Mouse (Mus musculus) limb, embryonic 15.5 days (tissue): ENCODE data around the gene Tm6sf1. TPM values are rescaled to one million over a fixed set of nuclear protein-coding genes. Genes with fewer than 3 reads are reported as not detected.

ENCODE experiments used
- ATAC-seq: fragments of 200-750 bp; cut with Nextera tagmentation; 2 replicates; pipeline ENCODE4 v1.8.0; 2017; ENCODE audit warnings: low read depth, moderate TSS enrichment; ENCODE audit not compliant: insufficient number of reproducible peaks, low FRiP score, low TSS enrichment
- H3K27ac ChIP-seq: fragments of 300-500 bp; sonication (generic); 2 replicates; pipeline ENCODE4 v1.5.1; 2015; ENCODE audit warnings: moderate library complexity, mild to moderate bottlenecking, inconsistent platforms
- H3K27me3 ChIP-seq: fragments of 300-500 bp; sonication (generic); 2 replicates; pipeline ENCODE4 v1.6.1; 2015; ENCODE audit warnings: inconsistent platforms
- H3K36me3 ChIP-seq: fragments of 300-500 bp; sonication (generic); 2 replicates; pipeline ENCODE4 v1.6.1; 2015; ENCODE audit warnings: inconsistent platforms
- H3K4me1 ChIP-seq: fragments of 300-500 bp; sonication (generic); 2 replicates; pipeline ENCODE4 v1.6.1; 2015; ENCODE audit warnings: inconsistent platforms
- H3K4me2 ChIP-seq: fragments of 300-500 bp; sonication (generic); 2 replicates; pipeline ENCODE4 v1.6.1; 2015; ENCODE audit warnings: mild to moderate bottlenecking, inconsistent platforms
- H3K4me3 ChIP-seq: fragments of 300-500 bp; sonication (generic); 2 replicates; pipeline ENCODE4 v1.5.1; 2015; ENCODE audit warnings: mild to moderate bottlenecking, inconsistent platforms
- H3K9ac ChIP-seq: fragments of 300-500 bp; sonication (generic); 2 replicates; pipeline ENCODE4 v1.6.1; 2015; ENCODE audit warnings: inconsistent platforms
- H3K9me3 ChIP-seq: fragments of 300-500 bp; sonication (generic); 2 replicates; pipeline ENCODE4 v1.6.1; 2016; ENCODE audit warnings: inconsistent platforms
- WGBS: fragments of 180-500 bp; shearing (Covaris S2); methylation state at CpG from one replicate; pipeline ENCODE4 v1.1.7; 2015; 5-methylcytosine and 5-hydroxymethylcytosine counted together
- polyA plus RNA-seq: library from polyadenylated mRNA; unstranded; fragments of >200 nt; fragmentation: Nextera tagmentation; extraction: Ambion mirVana; gene quantifications from 2 replicates; pipeline ENCODE4 v1.2.1, GENCODE M21; 2015

Tm6sf1 gene
- polyA plus RNA-seq, 1 experiment from 2014 or later = 16.6 TPM

DNA sequence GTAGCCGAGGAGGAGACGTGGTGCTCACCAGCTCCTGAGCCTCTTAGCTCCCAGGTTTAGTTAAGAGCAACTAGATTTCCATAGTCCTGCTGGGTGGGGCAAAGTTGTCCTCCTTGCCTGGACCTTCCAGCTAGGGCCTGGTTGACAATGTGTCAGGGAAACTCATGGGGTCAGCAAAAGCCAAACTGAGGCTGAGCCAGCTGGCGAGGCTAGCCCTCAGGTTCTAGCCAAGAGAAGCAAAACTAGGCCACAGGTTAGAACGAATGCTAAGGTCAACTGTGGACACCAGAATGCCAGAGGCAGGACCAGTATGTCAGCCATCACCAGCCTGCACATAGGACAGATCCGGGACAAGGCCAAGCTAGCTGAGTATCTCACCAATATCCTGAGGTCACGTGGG, 17.4 kb upstream of the Tm6sf1 start:
- Histone ChIP-seq H3K4me3 (no peak overlapping the region), H3K27ac (no peak overlapping the region), H3K4me1 (no peaks in the 10 kb centered on the region), H3K9me3 (no peaks in the 10 kb centered on the region), H3K9ac (no peak overlapping the region), H3K27me3 (no peaks in the 10 kb centered on the region), H3K4me2 (no peak overlapping the region), H3K36me3 (no peaks in the 10 kb centered on the region)
- 81% methylated on average over 6 of the region's 6 CpGs for WGBS
- no peak for ATAC-seq

DNA sequence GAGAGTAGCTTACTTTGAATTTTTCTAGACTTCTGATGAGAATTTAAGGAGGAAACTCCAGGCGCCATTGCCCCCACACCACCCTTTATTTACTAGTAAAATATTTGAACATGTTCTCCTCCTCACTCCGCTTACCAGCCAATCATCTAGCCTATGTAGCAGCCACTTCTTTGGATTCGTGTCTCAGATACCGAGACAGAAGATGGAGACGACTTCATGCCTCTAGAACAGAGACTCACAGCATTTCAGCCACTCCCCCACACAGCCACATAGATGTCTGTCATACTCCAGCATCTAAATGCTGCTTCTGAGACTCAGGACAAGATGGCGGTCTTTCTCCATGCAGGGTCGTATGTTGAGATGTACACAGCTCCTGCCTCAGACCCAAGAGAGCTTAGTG, 16.7 kb upstream of the Tm6sf1 start:
- Histone ChIP-seq H3K27me3 (no peaks in the 10 kb centered on the region), H3K36me3 (no peaks in the 10 kb centered on the region), H3K4me1 (no peaks in the 10 kb centered on the region; the same call in 1 of the 2 replicates), H3K4me2 (no peak overlapping the region), H3K9me3 (no peaks in the 10 kb centered on the region), H3K4me3 (no peak overlapping the region), H3K27ac (no peak overlapping the region), H3K9ac (no peak overlapping the region)
- 88% methylated on average over 7 of the region's 7 CpGs for WGBS
- ATAC-seq = no peak

DNA sequence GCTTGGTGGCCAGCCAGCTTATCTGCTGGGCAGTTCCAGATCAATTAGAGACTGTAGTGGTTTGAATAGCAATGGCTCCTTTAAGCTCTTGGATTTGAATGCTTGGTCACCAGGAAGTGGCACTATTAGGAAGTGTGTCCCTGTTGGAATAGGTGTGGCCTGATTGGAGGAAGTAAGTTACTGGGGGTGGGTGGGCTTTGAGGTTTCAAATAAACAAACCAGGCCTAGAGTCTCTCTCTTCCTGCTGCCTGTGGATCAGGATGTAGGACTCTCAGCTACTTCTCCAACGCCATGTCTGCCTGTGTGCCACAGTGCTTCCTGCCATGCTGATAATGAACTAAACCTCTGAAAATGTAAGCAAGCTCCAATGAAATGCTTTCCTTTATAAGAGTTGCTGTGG, 15.8 kb upstream of the Tm6sf1 start:
- no peak overlapping the region for H3K4me2 ChIP-seq

DNA sequence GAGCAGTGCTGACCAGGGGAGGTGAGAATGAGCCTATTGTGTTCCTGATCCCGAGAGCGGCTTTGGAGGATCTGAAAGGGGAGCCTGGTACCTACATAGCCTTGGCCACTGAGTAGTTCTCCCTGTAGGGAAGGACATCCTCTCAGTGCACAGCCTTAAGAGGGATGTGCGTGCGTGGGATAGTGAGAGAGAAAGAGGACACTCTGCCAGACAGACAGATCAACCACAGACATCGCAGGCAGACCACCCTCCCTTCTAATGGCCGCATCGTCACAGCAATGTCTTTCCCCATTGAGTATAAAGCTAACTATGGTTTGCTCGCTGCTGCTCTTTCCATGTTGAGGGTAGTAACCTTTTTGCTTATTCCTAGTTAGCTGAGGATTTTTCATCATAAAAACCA, 14.9 kb upstream of the Tm6sf1 start:
- no peak for ATAC-seq

More for the DNA sequence above, 15.8 kb upstream of the Tm6sf1 start:
- Histone ChIP-seq H3K9me3 (no peaks in the 10 kb centered on the region), H3K4me1 (no peaks in the 10 kb centered on the region; the same call in 1 of the 2 replicates), H3K27me3 (no peaks in the 10 kb centered on the region), H3K36me3 (no peaks in the 10 kb centered on the region), H3K4me3 (no peak overlapping the region), H3K27ac (no peak overlapping the region), H3K9ac (no peak overlapping the region)
- no peak for ATAC-seq
- 76% methylated on average over 1 of the region's 1 CpGs for WGBS

DNA sequence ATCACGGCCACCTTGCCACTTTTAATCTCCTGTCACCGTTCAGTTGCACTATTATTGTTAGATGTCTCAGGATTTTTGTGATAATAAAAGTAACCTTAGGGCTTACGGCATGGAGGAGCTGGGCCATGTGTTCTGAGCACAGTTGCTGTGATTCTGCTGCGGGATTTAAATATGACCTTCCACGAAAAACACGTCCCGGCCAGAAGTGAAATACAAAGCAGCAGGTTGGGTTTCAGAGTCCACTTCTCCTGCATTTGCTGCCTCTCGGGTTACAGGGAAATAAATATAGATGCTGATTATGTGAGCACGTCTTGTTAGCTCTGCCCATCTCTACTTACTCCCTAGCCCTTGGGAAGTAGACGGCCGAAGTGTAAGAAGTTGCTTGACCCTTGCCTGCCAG, 14.0 kb upstream of the Tm6sf1 start:
- no peaks in the 10 kb centered on the region for H3K9me3 ChIP-seq
- 58% methylated on average over 11 of the region's 11 CpGs for WGBS
- no peaks in the 10 kb centered on the region; the same call in 1 of the 2 replicates for H3K4me1 ChIP-seq
- no peak overlapping the region for H3K9ac ChIP-seq
- ATAC-seq = no peak
- H3K27ac ChIP-seq = no peak overlapping the region
- H3K36me3 ChIP-seq = no peaks in the 10 kb centered on the region
- no peak overlapping the region for H3K4me3 ChIP-seq
- no peaks in the 10 kb centered on the region for H3K27me3 ChIP-seq
- H3K4me2 ChIP-seq = no peak overlapping the region

More for the DNA sequence above, 14.9 kb upstream of the Tm6sf1 start:
- Histone ChIP-seq H3K27ac (no peak overlapping the region), H3K9me3 (no peaks in the 10 kb centered on the region), H3K4me3 (no peak overlapping the region), H3K27me3 (no peaks in the 10 kb centered on the region), H3K36me3 (no peaks in the 10 kb centered on the region), H3K9ac (no peak overlapping the region), H3K4me1 (no peaks in the 10 kb centered on the region; the same call in 1 of the 2 replicates), H3K4me2 (no peak overlapping the region)
- 80% methylated on average over 8 of the region's 8 CpGs for WGBS

DNA sequence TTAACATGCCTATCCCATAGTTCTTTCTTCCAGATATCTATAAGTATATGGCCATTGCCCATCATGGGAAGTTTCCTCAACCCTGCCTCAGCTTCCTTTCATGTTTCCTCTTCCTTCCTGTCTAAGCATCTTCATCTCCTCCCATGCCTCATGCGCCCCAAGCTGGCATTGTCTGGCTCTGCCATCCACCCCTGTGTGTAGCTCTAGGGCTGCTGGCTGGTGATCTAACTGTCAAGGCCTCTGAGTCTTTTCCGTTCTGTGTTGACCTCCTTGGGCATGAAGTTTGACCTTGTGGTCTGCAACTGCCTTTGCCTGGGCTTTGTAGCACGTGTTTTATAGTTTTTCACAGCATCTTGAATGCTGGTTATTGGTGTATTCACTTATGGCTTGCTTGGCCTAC, 13.5 kb upstream of the Tm6sf1 start:
- Histone ChIP-seq H3K4me2 (no peak overlapping the region), H3K36me3 (no peaks in the 10 kb centered on the region), H3K27me3 (no peaks in the 10 kb centered on the region), H3K27ac (no peak overlapping the region), H3K4me3 (no peak overlapping the region), H3K4me1 (no peaks in the 10 kb centered on the region; the same call in 1 of the 2 replicates), H3K9ac (no peak overlapping the region), H3K9me3 (no peaks in the 10 kb centered on the region)
- 66% methylated on average over 3 of the region's 3 CpGs for WGBS
- no peak for ATAC-seq

DNA sequence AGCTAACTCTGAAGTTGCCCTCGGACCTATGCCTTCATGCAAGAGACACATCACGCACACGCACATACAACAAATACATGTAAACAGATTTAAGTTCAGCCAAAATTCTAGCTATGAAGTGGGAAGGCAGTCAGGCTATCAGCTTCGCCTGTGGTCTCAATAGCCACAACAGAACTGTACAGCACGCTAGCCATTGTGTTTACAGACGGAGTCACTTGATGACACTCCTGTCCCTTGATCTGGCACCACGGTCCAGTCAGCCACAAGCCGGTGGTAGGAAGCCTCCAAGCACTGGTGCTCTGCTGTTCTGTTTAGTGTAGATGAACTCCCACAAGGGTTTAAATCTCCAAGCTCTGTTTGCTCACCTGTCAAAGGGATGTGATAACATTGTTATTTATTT, 12.8 kb upstream of the Tm6sf1 start:
- no peak overlapping the region for H3K4me3 ChIP-seq
- 78% methylated on average over 8 of the region's 8 CpGs for WGBS
- no peak overlapping the region for H3K9ac ChIP-seq
- no peaks in the 10 kb centered on the region for H3K27me3 ChIP-seq
- no peak overlapping the region for H3K27ac ChIP-seq
- ATAC-seq = no peak
- H3K4me1 ChIP-seq = no peaks in the 10 kb centered on the region; the same call in 1 of the 2 replicates
- no peaks in the 10 kb centered on the region for H3K36me3 ChIP-seq
- H3K9me3 ChIP-seq = no peaks in the 10 kb centered on the region
- no peak overlapping the region for H3K4me2 ChIP-seq

DNA sequence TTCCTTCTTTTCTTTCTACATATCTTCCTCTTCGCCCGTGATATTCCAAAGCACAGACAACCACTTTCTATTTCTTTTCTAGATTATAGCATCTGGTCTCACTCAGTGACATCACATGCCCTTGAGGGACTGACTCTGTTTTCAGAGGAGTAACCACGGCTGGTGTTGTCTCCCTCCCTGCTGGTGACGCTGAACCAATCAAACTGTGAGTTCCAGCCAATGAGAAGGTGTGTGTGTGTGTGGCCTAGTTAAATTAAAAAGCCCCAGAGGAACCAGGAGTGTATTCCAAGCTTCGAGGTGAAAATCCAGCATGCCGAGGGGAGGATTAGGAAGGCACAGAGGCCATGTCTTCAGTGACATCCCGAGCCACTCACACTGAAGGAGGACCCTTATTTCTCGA, 11.8 kb upstream of the Tm6sf1 start:
- Histone ChIP-seq H3K36me3 (no peaks in the 10 kb centered on the region), H3K27ac (no peak overlapping the region), H3K4me3 (no peak overlapping the region), H3K9me3 (no peaks in the 10 kb centered on the region), H3K4me1 (no peaks in the 10 kb centered on the region; the same call in 1 of the 2 replicates), H3K27me3 (no peaks in the 10 kb centered on the region), H3K9ac (no peak overlapping the region), H3K4me2 (no peak overlapping the region)
- no peak for ATAC-seq
- WGBS = 30% methylated on average over 8 of the region's 8 CpGs

DNA sequence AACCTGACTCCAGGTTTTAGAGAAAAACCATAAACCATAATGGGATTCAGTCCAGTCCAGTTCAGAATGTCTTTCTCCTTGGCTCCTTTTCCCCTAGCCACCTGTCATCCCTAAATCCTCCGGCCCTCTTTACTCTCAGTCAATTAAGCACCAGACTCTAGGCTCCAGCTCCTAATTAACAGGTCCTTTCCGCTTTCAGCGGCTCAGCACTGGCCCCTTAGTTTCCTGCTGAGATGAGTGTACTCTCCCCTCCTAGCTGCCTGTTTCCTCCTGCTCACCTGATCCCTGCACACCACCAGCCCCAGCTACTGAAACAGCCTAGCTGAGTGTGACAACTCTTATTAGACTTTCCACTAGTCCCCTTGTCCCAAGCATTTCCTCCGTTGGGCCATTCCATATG, 11.0 kb upstream of the Tm6sf1 start:
- Histone ChIP-seq H3K4me1 (no peaks in the 10 kb centered on the region; the same call in 1 of the 2 replicates), H3K27ac (no peak overlapping the region), H3K27me3 (no peaks in the 10 kb centered on the region), H3K4me3 (no peak overlapping the region), H3K36me3 (no peaks in the 10 kb centered on the region), H3K9ac (no peak overlapping the region), H3K9me3 (no peaks in the 10 kb centered on the region), H3K4me2 (no peak overlapping the region)
- ATAC-seq = no peak
- WGBS = 17% methylated on average over 4 of the region's 4 CpGs

DNA sequence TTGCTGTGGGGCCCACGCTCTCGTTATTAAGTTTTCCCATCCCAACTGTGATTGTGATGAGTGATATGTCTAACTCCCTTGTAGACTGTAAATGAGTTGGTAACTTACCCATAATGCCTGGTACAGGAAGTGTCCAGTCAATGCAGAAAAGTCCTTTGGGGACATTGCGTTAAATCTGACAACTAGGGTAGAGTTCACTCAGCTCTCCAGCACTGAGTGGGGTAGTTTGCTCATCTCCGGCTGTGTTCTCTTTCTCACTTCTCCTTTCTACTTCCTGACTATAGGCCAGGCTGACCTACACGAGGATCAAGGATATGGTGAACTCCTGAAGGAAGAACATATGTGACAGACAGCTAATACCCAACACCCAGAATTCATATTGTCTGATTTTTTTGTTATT, 9.6 kb upstream of the Tm6sf1 start:
- Histone ChIP-seq H3K27me3 (no peaks in the 10 kb centered on the region), H3K36me3 (no peaks in the 10 kb centered on the region), H3K4me2 (no peak overlapping the region), H3K4me3 (no peak overlapping the region), H3K9ac (no peak overlapping the region), H3K4me1 (no peaks in the 10 kb centered on the region; the same call in 1 of the 2 replicates), H3K27ac (no peak overlapping the region), H3K9me3 (no peaks in the 10 kb centered on the region)
- no peak for ATAC-seq
- WGBS = 82% methylated on average over 5 of the region's 5 CpGs

DNA sequence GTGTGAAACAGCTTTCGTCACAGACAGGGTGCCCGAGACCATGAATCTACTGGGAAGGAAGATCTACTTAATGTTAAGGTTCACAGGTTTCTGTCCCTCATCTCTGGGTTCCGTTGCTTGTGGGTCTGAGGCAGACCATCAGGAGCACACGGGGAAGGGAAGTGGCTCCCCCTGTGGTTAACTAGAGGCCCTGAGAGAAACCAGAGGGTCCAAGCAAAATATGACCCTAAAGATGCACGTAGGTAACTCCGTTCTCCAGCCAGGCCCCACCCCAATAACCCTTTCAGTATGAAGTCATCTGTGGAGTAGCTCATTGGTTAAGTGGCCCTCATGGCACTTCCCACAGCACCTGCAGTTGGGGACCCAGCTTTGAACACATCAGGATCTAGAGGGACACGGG, 9.2 kb upstream of the Tm6sf1 start:
- H3K4me2 ChIP-seq = no peak overlapping the region
- no peaks in the 10 kb centered on the region for H3K9me3 ChIP-seq
- H3K27me3 ChIP-seq = no peaks in the 10 kb centered on the region
- 92% methylated on average over 7 of the region's 7 CpGs for WGBS
- H3K36me3 ChIP-seq = no peaks in the 10 kb centered on the region
- no peaks in the 10 kb centered on the region; the same call in 1 of the 2 replicates for H3K4me1 ChIP-seq
- no peak overlapping the region for H3K4me3 ChIP-seq
- no peak for ATAC-seq
- H3K27ac ChIP-seq = no peak overlapping the region
- H3K9ac ChIP-seq = no peak overlapping the region

DNA sequence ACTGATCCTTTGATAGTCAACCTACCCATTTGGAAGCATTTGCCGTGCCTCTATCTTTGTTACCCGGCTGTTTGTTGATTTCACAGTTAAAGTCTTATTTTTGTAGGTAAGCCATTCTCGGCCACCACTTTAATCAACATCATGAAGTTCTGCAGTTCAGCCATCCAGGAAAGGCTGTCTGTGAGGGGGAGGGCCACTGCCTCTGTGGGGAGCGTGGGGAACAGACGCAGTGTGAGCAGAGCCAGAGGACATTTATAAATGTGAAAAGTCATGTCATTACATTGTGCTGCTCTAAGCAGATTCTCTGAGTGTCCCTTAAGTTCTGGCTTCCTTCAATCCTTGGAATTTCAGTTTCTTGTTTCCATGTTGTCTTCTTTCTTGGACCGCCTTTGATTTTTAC, 8.6 kb upstream of the Tm6sf1 start:
- no peaks in the 10 kb centered on the region for H3K36me3 ChIP-seq
- no peaks in the 10 kb centered on the region for H3K9me3 ChIP-seq
- H3K27me3 ChIP-seq = no peaks in the 10 kb centered on the region
- no peak overlapping the region for H3K4me2 ChIP-seq
- WGBS = 76% methylated on average over 6 of the region's 6 CpGs
- no peak for ATAC-seq
- H3K27ac ChIP-seq = no peak overlapping the region
- no peak overlapping the region for H3K4me3 ChIP-seq
- H3K4me1 ChIP-seq = no peaks in the 10 kb centered on the region; the same call in 1 of the 2 replicates
- H3K9ac ChIP-seq = no peak overlapping the region

DNA sequence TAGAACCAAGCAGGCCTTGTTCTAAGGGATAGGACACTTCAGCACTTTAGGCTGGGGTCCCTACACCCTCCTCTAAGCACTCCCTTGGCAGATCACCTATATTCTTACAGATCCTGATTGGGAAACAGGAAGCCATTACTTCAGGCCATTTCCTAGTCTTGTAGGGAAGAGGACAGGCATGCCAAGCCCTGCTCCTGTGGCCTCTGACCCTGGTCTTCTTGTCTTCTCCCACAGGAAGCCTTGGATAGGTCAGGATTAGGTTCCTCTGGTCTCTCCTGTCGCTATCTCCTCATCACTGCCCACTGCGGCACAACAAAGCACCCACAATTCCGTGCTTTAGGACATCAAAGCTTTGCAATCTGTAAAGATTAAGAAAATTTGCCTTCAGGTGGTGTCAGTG, 7.1 kb upstream of the Tm6sf1 start:
- Histone ChIP-seq H3K27ac (no peak overlapping the region), H3K27me3 (no peaks in the 10 kb centered on the region), H3K9ac (no peak overlapping the region), H3K4me2 (no peak overlapping the region), H3K4me3 (no peak overlapping the region), H3K4me1 (no peaks in the 10 kb centered on the region; the same call in 1 of the 2 replicates), H3K36me3 (no peaks in the 10 kb centered on the region), H3K9me3 (no peaks in the 10 kb centered on the region)
- ATAC-seq = no peak
- WGBS = 75% methylated on average over 3 of the region's 3 CpGs
